Mouse (Mus musculus): ENCODE measurements around the gene Myd88. TPM values are rescaled to one million over a fixed set of nuclear protein-coding genes. Genes with fewer than 3 reads are reported as not detected.
A peak's percentile ranks its signal among the peaks of the same experiment; 100 is the strongest.

The Myd88 gene
- polyA plus RNA-seq, 1 experiment from 2014 or later = 6.2 TPM

DNA sequence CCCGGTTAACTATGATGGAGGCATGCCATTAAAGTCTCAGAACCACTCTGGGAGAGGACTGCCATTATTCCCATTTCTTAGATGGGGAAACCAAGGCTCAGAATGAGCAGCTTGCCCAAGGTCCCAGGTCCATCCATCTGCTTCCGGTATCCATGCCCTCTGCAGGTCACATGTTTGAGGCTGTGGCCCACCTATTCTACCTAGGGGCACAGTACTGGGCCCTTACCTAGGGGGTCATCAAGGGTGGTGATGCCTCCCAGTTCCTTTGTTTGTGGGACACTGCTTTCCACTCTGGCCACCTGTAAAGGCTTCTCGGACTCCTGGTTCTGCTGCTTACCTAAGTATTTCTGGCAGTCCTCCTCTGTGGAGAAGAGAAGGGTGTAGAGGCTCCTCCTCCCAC, 2.9 kb downstream of the Myd88 start:
- Histone ChIP-seq H3K4me3 (no peak overlapping the region), H3K4me1 (replicated peaks) (peaks cover 35% of the 10 kb centered on the region), H3K27ac (no peak overlapping the region), H3K4me2 (no peak overlapping the region), H3K9ac (no peak overlapping the region), H3K36me3 (peaks cover 2% of the 10 kb centered on the region), H3K9me3 (no peaks in the 10 kb centered on the region), H3K27me3 (peaks cover 30% of the 10 kb centered on the region)
- ATAC-seq (ENCODE audit: low FRiP score) = no peak
- WGBS = 94% methylated on average over 3 of the region's 3 CpGs

DNA sequence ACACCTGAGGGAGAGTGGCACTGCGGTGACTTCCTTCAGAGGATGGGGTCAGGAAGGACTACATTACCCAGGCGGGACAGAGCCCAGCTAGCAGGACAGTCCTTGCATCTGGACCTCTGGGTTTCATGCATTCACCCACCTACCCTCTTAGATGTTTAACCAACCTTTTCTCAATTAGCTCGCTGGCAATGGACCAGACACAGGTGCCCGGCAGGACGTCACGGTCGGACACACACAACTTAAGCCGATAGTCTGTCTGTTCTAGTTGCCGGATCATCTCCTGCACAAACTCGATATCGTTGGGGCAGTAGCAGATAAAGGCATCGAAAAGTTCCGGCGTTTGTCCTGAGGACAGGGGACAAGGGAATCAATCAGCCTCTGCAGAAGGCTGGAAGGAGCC, 3.4 kb downstream of the Myd88 start:
- Histone ChIP-seq H3K4me3 (no peak overlapping the region), H3K9ac (no peak overlapping the region), H3K36me3 (no peaks in the 10 kb centered on the region), H3K27me3 (peaks cover 30% of the 10 kb centered on the region), H3K4me2 (no peak overlapping the region), H3K9me3 (no peaks in the 10 kb centered on the region), H3K4me1 (replicated peaks) (peaks cover 30% of the 10 kb centered on the region), H3K27ac (no peak overlapping the region)
- WGBS = 91% methylated on average over 14 of the region's 14 CpGs
- ATAC-seq (ENCODE audit: low FRiP score) = no peak

DNA sequence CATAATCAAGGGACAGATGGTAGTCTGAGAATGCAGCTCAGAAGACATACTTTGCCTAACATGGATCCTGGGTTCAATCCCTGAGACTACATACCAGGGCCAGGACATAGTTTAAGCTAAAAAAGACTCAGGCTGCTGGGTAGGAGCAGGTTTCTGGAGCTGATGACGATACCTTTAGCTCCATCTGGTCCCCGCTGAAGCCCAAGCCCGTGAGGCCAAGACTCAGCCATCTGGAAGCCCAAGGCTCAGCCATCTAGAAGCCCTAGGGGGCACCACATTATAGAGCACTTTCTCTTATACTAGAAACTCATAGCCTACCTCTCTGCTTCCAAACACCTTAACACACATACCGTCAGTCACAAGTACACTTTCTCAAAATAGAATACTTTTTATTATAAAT, 5.6 kb downstream of the Myd88 start:
- 85% methylated on average over 4 of the region's 4 CpGs for WGBS
- H3K36me3 ChIP-seq = no peaks in the 10 kb centered on the region
- peaks cover 16% of the 10 kb centered on the region for H3K4me1 ChIP-seq (replicated peaks)
- no peak overlapping the region for H3K27ac ChIP-seq
- no peak overlapping the region for H3K9ac ChIP-seq
- H3K27me3 ChIP-seq = peaks cover 30% of the 10 kb centered on the region
- no peaks in the 10 kb centered on the region for H3K9me3 ChIP-seq
- H3K4me3 ChIP-seq = no peak overlapping the region
- no peak overlapping the region for H3K4me2 ChIP-seq
- ATAC-seq (ENCODE audit: low FRiP score) = no peak

DNA sequence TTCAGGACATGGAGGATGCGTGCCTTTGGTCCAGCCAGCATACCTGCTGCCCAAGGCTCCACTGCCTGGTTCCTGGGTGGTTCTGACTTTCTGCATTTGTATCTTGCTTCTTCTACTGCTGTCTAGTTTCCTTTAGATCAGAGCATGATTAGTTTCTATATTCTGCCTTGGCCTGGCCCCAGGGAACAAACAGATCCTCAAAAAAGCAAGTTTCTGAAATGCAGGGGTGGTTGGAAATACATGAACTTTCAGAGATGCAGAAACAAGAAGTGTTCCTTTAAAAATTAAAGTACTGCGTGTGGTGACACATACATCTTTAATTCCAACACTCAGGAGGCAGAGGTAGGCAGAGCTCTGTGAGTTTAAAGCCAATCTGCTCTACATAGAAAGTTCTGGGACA, 6.4 kb downstream of the Myd88 start:
- Histone ChIP-seq H3K9me3 (no peaks in the 10 kb centered on the region), H3K27ac (no peak overlapping the region), H3K4me3 (no peak overlapping the region), H3K27me3 (peaks cover 28% of the 10 kb centered on the region), H3K36me3 (no peaks in the 10 kb centered on the region), H3K9ac (no peak overlapping the region), H3K4me1 (replicated peaks) (peaks cover 9% of the 10 kb centered on the region), H3K4me2 (no peak overlapping the region)
- no peak for ATAC-seq (ENCODE audit: low FRiP score)
- 85% methylated on average over 2 of the region's 2 CpGs for WGBS

DNA sequence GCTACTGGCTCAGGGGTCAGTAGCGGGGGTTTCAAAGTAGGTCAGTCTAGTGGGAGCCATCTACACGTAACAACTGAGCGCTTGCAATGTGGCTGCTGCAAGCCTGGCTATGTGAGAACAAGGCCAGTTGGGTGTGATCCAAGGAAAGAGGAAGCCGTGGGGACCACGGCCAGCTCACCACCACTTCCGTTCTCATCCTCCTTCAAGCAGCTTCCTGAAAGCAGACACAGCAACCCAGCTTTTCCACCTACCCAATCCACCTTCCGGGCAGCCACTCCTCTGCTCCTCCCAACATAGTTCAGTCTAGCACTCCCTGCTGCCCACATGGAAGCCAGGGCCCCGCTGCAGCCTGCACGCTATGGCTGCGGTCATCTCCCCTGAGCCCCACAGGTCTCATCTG, 6.9 kb downstream of the Myd88 start:
- Histone ChIP-seq H3K4me2 (no peak overlapping the region), H3K4me1 (replicated peaks) (peaks cover 4% of the 10 kb centered on the region), H3K9ac (no peak overlapping the region), H3K9me3 (no peaks in the 10 kb centered on the region), H3K4me3 (no peak overlapping the region), H3K36me3 (no peaks in the 10 kb centered on the region), H3K27me3 (peaks cover 23% of the 10 kb centered on the region), H3K27ac (no peak overlapping the region)
- no peak for ATAC-seq (ENCODE audit: low FRiP score)
- 76% methylated on average over 10 of the region's 10 CpGs for WGBS

DNA sequence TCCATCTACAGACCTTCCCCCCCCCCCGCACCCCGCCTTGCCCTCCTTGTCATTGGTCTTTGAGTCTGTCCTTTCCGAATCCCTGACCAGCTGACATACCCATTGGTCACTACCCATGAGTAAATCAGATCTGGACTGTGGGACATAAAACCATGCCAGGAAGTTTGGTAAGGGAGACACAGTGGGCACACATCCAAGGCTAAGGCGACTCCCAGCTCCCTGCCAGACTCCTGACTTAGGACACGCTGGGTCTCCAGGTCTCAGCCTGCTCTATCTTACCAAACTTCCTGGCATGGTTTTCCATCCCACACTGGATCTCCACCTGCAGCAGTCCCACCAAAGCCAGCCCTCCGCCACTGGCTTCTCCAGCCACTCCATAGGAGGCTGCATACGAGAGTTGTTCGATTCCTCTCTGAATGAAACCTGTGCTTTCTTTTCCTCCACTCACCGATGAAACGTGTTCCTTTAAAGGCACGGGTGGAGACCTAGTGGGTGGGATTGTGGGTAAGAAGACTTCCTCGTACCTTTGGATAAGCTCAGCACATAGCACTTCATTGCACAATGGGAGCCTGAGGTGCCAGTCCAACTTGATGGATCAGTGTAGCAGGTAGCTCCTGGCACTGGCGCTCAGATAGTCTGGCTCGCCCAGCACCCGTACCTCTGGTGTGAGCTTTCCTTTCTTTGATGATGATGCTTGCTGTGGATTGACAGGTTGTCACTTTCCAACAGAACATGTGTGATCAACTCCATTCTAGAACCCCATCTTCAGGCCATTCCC, 10.8 kb downstream of the Myd88 start:
- H3K9me3 ChIP-seq = no peaks in the 10 kb centered on the region
- H3K9ac ChIP-seq = no peak overlapping the region
- H3K27me3 ChIP-seq = 0 out of 2 replicates have a peak, but pooled peaks cover 3% of the 10 kb centered on the region
- ATAC-seq (ENCODE audit: low FRiP score) = no peak
- H3K4me3 ChIP-seq = no peak overlapping the region
- no peak overlapping the region for H3K27ac ChIP-seq
- no peak overlapping the region for H3K4me2 ChIP-seq
- 93% methylated on average over 15 of the region's 15 CpGs for WGBS
- H3K36me3 ChIP-seq = no peaks in the 10 kb centered on the region
- no peaks in the 10 kb centered on the region for H3K4me1 ChIP-seq (replicated peaks)

DNA sequence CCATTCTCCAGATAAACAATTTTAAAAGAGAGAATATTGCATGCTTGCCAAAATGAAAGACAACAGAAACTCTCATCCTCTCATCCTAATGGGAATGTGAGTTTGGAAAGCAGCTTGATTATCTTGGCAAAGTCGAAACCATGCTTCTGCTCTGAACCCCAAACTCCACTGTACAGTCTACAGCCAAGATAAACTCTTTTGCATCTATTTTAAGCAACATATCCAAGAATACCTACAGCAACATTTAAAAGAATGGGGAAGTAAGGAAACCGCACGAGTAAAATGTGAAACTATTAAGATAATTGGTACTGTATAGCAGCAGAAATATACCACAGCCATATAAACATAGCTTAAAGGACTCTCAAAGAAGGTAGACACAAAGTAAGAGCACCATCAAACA, 12.7 kb downstream of the Myd88 start:
- H3K9ac ChIP-seq = no peak overlapping the region
- ATAC-seq (ENCODE audit: low FRiP score) = no peak
- no peaks in the 10 kb centered on the region for H3K36me3 ChIP-seq
- no peak overlapping the region for H3K4me3 ChIP-seq
- no peaks in the 10 kb centered on the region; the same call in 1 of the 2 replicates for H3K4me1 ChIP-seq (replicated peaks)
- 0 out of 2 replicates have a peak, but pooled peaks cover 3% of the 10 kb centered on the region for H3K27me3 ChIP-seq
- no peaks in the 10 kb centered on the region for H3K9me3 ChIP-seq
- no peak overlapping the region for H3K27ac ChIP-seq
- no peak overlapping the region for H3K4me2 ChIP-seq
- WGBS = 93% methylated on average over 3 of the region's 3 CpGs

DNA sequence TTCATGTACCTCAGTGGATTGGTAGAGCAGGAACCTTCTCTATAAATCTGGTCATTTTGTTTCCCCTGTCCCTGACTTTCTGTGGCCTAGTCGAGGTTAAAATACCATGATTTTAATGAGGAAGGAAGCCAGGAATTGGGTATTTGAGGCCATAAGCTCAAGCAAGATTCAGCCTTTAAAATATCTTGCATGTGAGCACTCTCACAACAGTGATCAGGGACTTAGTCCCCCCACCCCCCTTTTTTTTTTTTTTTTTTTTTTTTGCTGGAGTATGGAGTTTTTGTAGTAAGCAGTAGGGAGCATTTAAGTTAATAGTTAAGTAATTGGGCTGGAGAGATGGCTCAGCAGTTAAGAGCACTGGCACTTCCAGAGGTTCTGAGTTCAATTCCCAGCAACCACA, 17.1 kb downstream of the Myd88 start:
- H3K9ac ChIP-seq = no peak overlapping the region
- no peak overlapping the region for H3K4me3 ChIP-seq
- no peaks in the 10 kb centered on the region for H3K9me3 ChIP-seq
- no peak overlapping the region for H3K4me2 ChIP-seq
- 78% methylated on average over 1 of the region's 1 CpGs for WGBS
- 0 out of 2 replicates have a peak, but pooled peaks cover 2% of the 10 kb centered on the region for H3K27me3 ChIP-seq
- H3K27ac ChIP-seq = no peak overlapping the region
- H3K4me1 ChIP-seq (replicated peaks) = peaks cover 27% of the 10 kb centered on the region
- H3K36me3 ChIP-seq = no peaks in the 10 kb centered on the region
- no peak for ATAC-seq (ENCODE audit: low FRiP score)

DNA sequence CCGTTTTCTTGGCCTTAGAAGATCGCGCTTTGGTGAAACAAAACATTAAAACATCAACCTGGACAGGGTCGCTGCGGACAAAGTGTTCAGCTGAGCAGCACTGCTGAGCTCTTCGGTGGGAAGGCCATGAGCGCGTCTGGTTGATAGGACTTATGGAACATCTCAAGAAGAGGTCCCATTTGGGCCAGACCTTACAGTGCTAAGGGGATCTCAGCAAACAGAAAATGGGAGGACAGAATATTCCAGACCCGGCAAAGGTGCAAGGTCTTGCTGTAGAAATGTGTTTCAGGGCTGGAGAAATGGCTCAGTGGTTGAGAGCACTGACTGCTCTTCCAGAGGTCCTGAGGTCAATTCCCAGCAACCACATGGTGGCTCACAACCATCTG, 18.0 kb downstream of the Myd88 start:
- peak; percentile 6; the same call in 1 of the 2 replicates for ATAC-seq (ENCODE audit: low FRiP score)
- Histone ChIP-seq H3K27me3 (no peaks in the 10 kb centered on the region), H3K9ac (peak overlapping the region; percentile 93), H3K4me3 (peak overlapping the region; percentile 96), H3K27ac (peak overlapping the region; percentile 93), H3K4me1 (replicated peaks) (peaks cover 27% of the 10 kb centered on the region), H3K36me3 (no peaks in the 10 kb centered on the region), H3K9me3 (no peaks in the 10 kb centered on the region), H3K4me2 (peak overlapping the region; percentile 99)
- WGBS = 5% methylated on average over 9 of the region's 9 CpGs

DNA sequence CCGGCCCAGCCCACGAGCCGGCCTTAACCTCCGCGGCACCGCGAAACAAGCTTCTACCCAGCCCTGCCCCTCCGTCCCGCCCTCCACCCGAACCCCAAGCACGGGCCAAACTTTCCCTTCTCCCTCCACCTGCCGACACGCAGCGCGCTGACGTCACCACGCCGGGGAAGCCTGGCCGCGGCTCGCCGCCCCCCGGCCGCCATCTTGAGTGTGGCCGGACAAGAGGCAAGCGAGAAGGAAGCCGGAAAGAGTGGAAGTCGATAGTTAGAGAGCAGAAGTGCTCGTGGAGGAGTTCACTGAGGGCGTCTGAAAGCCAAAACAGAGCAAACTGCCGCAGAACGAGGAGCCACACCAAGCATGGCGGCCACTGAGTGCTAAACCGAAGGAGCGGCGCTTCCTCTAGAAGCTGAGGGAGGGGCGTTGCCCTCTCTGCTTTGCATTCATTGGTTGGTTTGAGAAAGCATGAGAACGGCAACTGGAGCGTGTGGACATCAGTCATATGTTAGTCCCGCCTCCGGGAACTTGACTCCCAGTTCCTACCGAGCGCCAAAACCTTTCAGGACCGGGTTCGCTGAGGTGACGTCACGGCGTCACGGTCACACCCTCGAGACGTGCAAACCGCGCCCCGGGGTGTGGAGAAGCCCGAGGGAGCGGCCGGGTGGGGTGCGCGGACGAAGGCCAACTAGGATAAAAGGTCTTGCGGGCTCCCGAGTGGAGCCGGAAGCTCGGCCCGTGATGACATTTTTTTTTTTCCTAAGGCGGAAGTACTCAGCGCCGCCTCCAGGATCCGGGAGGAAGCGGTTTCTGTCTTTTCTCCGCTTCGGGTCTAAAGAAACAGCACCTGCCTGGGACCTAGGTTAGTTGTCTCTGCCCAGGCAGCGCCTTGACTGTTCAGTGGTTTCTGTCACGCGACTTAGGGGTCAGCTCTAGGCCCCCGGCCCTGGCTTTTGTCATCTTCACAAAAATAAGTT, 18.6 kb downstream of the Myd88 start, which contains the start of gene Oxsr1:
TSS of gene Oxsr1 (minus strand) at position 139 of the 971 bp plus-strand sequence.
- no peaks in the 10 kb centered on the region for H3K36me3 ChIP-seq
- WGBS = under 1% methylated on average over 76 of the region's 76 CpGs
- no peaks in the 10 kb centered on the region for H3K27me3 ChIP-seq
- peaks cover 27% of the 10 kb centered on the region for H3K4me1 ChIP-seq (replicated peaks)
- ATAC-seq (ENCODE audit: low FRiP score) = peak; percentile 98
- peak within 1 kb of the TSS; percentile 99 for H3K4me2 ChIP-seq
- no peaks in the 10 kb centered on the region for H3K9me3 ChIP-seq
- peak within 1 kb of the TSS; percentile 93 for H3K9ac ChIP-seq
- peak within 1 kb of the TSS; percentile 96 for H3K4me3 ChIP-seq
- H3K27ac ChIP-seq = peak within 1 kb of the TSS; percentile 93

DNA sequence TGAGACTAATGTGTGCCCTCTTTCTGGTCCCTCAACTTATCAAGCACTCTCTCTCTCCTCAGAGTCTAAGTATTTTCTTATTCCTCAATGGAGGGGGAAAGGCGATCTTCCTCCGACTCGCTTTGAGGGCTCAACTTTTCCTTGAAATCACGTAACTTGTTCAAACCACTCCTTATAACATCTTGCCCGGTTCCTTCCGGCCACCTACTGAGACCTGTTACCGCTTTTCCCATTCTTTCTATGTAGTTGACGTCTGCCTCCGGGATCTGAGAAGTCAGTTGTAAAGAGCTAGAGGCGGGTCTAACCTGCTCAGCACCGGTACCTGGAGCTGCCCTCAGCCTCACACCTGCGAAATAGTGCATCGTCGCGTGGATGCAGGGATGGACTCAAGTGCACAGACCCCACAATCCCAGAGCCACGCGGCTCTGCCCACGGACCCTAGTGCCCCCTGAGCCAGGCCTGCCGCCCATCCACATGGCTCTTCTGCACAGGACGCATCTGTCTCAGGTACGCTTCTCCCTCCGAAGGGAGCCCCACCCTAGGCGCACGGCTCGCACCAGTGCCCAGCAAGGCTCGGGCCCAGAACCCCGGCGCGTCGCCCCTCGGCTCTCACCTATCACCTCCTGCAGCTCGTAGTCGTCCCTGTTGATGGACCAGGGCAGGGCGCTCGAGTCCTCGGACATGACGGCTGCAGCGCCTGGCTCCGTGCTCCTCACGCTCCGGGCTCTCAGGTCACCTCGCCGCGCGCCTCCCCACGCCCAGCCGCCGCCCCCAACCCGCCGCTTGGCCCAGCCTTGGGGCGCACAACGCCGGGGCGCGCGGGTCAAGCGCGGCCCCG, 19.6 kb downstream of the Myd88 start:
- peak overlapping the region; percentile 93 for H3K9ac ChIP-seq

More for the DNA sequence above, 19.6 kb downstream of the Myd88 start:
- peaks cover 27% of the 10 kb centered on the region for H3K4me1 ChIP-seq (replicated peaks)
- no peaks in the 10 kb centered on the region for H3K36me3 ChIP-seq
- H3K4me3 ChIP-seq = peak overlapping the region; percentile 96
- under 1% methylated on average over 59 of the region's 59 CpGs for WGBS
- no peaks in the 10 kb centered on the region for H3K27me3 ChIP-seq
- H3K4me2 ChIP-seq = peak overlapping the region; percentile 99
- peak; percentile 29 for ATAC-seq (ENCODE audit: low FRiP score)
- no peaks in the 10 kb centered on the region for H3K9me3 ChIP-seq
- peak overlapping the region; percentile 93 for H3K27ac ChIP-seq

Measured in hindbrain, embryonic 13.5 days (tissue).